Mouse (Mus musculus): ENCODE measurements around the gene Usp49. TPM values are rescaled to one million over a fixed set of nuclear protein-coding genes. Genes with fewer than 3 reads are reported as not detected.

The Usp49 gene
- polyA plus RNA-seq, 1 experiment, result 67.0 TPM

- H3K4me3 ChIP-seq (ENCODE audit: control insufficient read depth, low read depth, low read length), result peak within 1 kb of the TSS; percentile 91
- H3K4me1 ChIP-seq (ENCODE audit: control insufficient read depth, insufficient read depth, low read length), result peaks cover 13% of the 10 kb centered on the region
- TF ChIP-seq POLR2A (IDR thresholded peaks at IDR 0.05; ENCODE audit: control insufficient read depth, low read depth, low read length) (peak; percentile 54), CTCF (IDR thresholded peaks at IDR 0.05; ENCODE audit: control insufficient read depth, insufficient read depth, insufficient replicate concordance, low read depth, low read length) (peak; percentile 62; the same call in 1 of the 2 replicates)
- peak within 1 kb of the TSS; percentile 46; the same call in 1 of the 2 replicates for H3K27ac ChIP-seq (ENCODE audit: control insufficient read depth, insufficient read depth, low read depth, low read length)
- no peaks in the 10 kb centered on the region for H3K36me3 ChIP-seq (ENCODE audit: control insufficient read depth, insufficient read depth, low read length)
- H3K27me3 ChIP-seq (ENCODE audit: control insufficient read depth, insufficient read depth, low read length), result no peaks in the 10 kb centered on the region
Observed at GRCm38 (mm10) chr17:47694503-47695336, 64.2 kb downstream of the Usp49 start, which contains the start of gene Prickle4. Prickle4 (minus strand) TSS chr17:47694736.

GRCm38 (mm10) chr17:47695337-47695710, 64.8 kb downstream of the Usp49 start:
- H3K4me1 ChIP-seq (ENCODE audit: control insufficient read depth, insufficient read depth, low read length), result peaks cover 13% of the 10 kb centered on the region
- TF ChIP-seq POLR2A (IDR thresholded peaks at IDR 0.05; ENCODE audit: control insufficient read depth, low read depth, low read length) (no peak), CTCF (IDR thresholded peaks at IDR 0.05; ENCODE audit: control insufficient read depth, insufficient read depth, insufficient replicate concordance, low read depth, low read length) (no peak)
- H3K27ac ChIP-seq (ENCODE audit: control insufficient read depth, insufficient read depth, low read depth, low read length), result no peak overlapping the region
- H3K36me3 ChIP-seq (ENCODE audit: control insufficient read depth, insufficient read depth, low read length), result no peaks in the 10 kb centered on the region
- H3K27me3 ChIP-seq (ENCODE audit: control insufficient read depth, insufficient read depth, low read length), result no peaks in the 10 kb centered on the region
- peak overlapping the region; percentile 91 for H3K4me3 ChIP-seq (ENCODE audit: control insufficient read depth, low read depth, low read length)

GRCm38 (mm10) chr17:47698156-47698555, 67.7 kb downstream of the Usp49 start:
- no peaks in the 10 kb centered on the region for H3K27me3 ChIP-seq (ENCODE audit: control insufficient read depth, insufficient read depth, low read length)
- H3K36me3 ChIP-seq (ENCODE audit: control insufficient read depth, insufficient read depth, low read length), result no peaks in the 10 kb centered on the region
- TF ChIP-seq CTCF (IDR thresholded peaks at IDR 0.05; ENCODE audit: control insufficient read depth, insufficient read depth, insufficient replicate concordance, low read depth, low read length) (no peak), POLR2A (IDR thresholded peaks at IDR 0.05; ENCODE audit: control insufficient read depth, low read depth, low read length) (no peak)
- no peak overlapping the region for H3K27ac ChIP-seq (ENCODE audit: control insufficient read depth, insufficient read depth, low read depth, low read length)
- peaks cover 20% of the 10 kb centered on the region for H3K4me1 ChIP-seq (ENCODE audit: control insufficient read depth, insufficient read depth, low read length)
- no peak overlapping the region for H3K4me3 ChIP-seq (ENCODE audit: control insufficient read depth, low read depth, low read length)

- Histone ChIP-seq H3K4me1 (ENCODE audit: control insufficient read depth, insufficient read depth, low read length) (peaks cover 17% of the 10 kb centered on the region), H3K27me3 (ENCODE audit: control insufficient read depth, insufficient read depth, low read length) (no peaks in the 10 kb centered on the region), H3K27ac (ENCODE audit: control insufficient read depth, insufficient read depth, low read depth, low read length) (no peak overlapping the region), H3K4me3 (ENCODE audit: control insufficient read depth, low read depth, low read length) (no peak overlapping the region), H3K36me3 (ENCODE audit: control insufficient read depth, insufficient read depth, low read length) (no peaks in the 10 kb centered on the region)
- TF ChIP-seq POLR2A (IDR thresholded peaks at IDR 0.05; ENCODE audit: control insufficient read depth, low read depth, low read length) (no peak), CTCF (IDR thresholded peaks at IDR 0.05; ENCODE audit: control insufficient read depth, insufficient read depth, insufficient replicate concordance, low read depth, low read length) (no peak)
Observed at GRCm38 (mm10) chr17:47699055-47699454, 68.6 kb downstream of the Usp49 start.

- peak overlapping the region; percentile 60 for H3K4me3 ChIP-seq (ENCODE audit: control insufficient read depth, low read depth, low read length)
- no peaks in the 10 kb centered on the region for H3K27me3 ChIP-seq (ENCODE audit: control insufficient read depth, insufficient read depth, low read length)
- H3K27ac ChIP-seq (ENCODE audit: control insufficient read depth, insufficient read depth, low read depth, low read length), result no peak overlapping the region; the same call in 1 of the 2 replicates
- TF ChIP-seq POLR2A (IDR thresholded peaks at IDR 0.05; ENCODE audit: control insufficient read depth, low read depth, low read length), result 0 out of 2 replicates have a peak, but pooled peaks have one; percentile 22
- TF ChIP-seq CTCF (IDR thresholded peaks at IDR 0.05; ENCODE audit: control insufficient read depth, insufficient read depth, insufficient replicate concordance, low read depth, low read length), result no peak
- peaks cover 10% of the 10 kb centered on the region for H3K4me1 ChIP-seq (ENCODE audit: control insufficient read depth, insufficient read depth, low read length)
- no peaks in the 10 kb centered on the region for H3K36me3 ChIP-seq (ENCODE audit: control insufficient read depth, insufficient read depth, low read length)
Observed at GRCm38 (mm10) chr17:47701793-47702192, 71.3 kb downstream of the Usp49 start.

- Histone ChIP-seq H3K36me3 (ENCODE audit: control insufficient read depth, insufficient read depth, low read length) (no peaks in the 10 kb centered on the region), H3K4me1 (ENCODE audit: control insufficient read depth, insufficient read depth, low read length) (peaks cover 10% of the 10 kb centered on the region), H3K27ac (ENCODE audit: control insufficient read depth, insufficient read depth, low read depth, low read length) (no peak overlapping the region), H3K27me3 (ENCODE audit: control insufficient read depth, insufficient read depth, low read length) (no peaks in the 10 kb centered on the region), H3K4me3 (ENCODE audit: control insufficient read depth, low read depth, low read length) (peak overlapping the region; percentile 60)
- no peak for TF ChIP-seq POLR2A (IDR thresholded peaks at IDR 0.05; ENCODE audit: control insufficient read depth, low read depth, low read length)
- TF ChIP-seq CTCF (IDR thresholded peaks at IDR 0.05; ENCODE audit: control insufficient read depth, insufficient read depth, insufficient replicate concordance, low read depth, low read length), result no peak
Observed at GRCm38 (mm10) chr17:47702548-47703345, 72.3 kb downstream of the Usp49 start.

- Histone ChIP-seq H3K27me3 (ENCODE audit: control insufficient read depth, insufficient read depth, low read length) (no peaks in the 10 kb centered on the region), H3K36me3 (ENCODE audit: control insufficient read depth, insufficient read depth, low read length) (no peaks in the 10 kb centered on the region), H3K27ac (ENCODE audit: control insufficient read depth, insufficient read depth, low read depth, low read length) (no peak overlapping the region), H3K4me1 (ENCODE audit: control insufficient read depth, insufficient read depth, low read length) (peaks cover 10% of the 10 kb centered on the region), H3K4me3 (ENCODE audit: control insufficient read depth, low read depth, low read length) (peak overlapping the region; percentile 60)
- TF ChIP-seq CTCF (IDR thresholded peaks at IDR 0.05; ENCODE audit: control insufficient read depth, insufficient read depth, insufficient replicate concordance, low read depth, low read length) (no peak), POLR2A (IDR thresholded peaks at IDR 0.05; ENCODE audit: control insufficient read depth, low read depth, low read length) (no peak)
Observed at GRCm38 (mm10) chr17:47703556-47703955, 73.1 kb downstream of the Usp49 start.

Measured in testis, adult 2 months (tissue).